Mouse (Mus musculus) testis, adult 2 months (tissue): ENCODE data around the gene Chchd6. TPM values are rescaled to one million over a fixed set of nuclear protein-coding genes. Genes with fewer than 3 reads are reported as not detected.

Experiments
- H3K27ac ChIP-seq: fragments of 200-500 bp; 2 replicates; pipeline ENCODE4 v1.5.1; 2012; ENCODE audit warnings: low read depth, low read length; ENCODE audit not compliant: control insufficient read depth, insufficient read depth
- H3K27me3 ChIP-seq: fragments of 200-500 bp; 2 replicates; pipeline ENCODE4 v1.6.1; 2012; ENCODE audit warnings: mild to moderate bottlenecking, low read length, moderate library complexity; ENCODE audit not compliant: control insufficient read depth, insufficient read depth
- H3K36me3 ChIP-seq: fragments of 200-500 bp; 2 replicates; pipeline ENCODE4 v1.6.1; 2012; ENCODE audit warnings: mild to moderate bottlenecking, low read length; ENCODE audit not compliant: control insufficient read depth, insufficient read depth
- H3K4me1 ChIP-seq: fragments of 200-500 bp; 2 replicates; pipeline ENCODE4 v1.6.1; 2012; ENCODE audit warnings: low read length; ENCODE audit not compliant: control insufficient read depth, insufficient read depth
- H3K4me3 ChIP-seq: fragments of 200-500 bp; 2 replicates; pipeline ENCODE4 v1.5.1; 2012; ENCODE audit warnings: low read depth, mild to moderate bottlenecking, low read length, moderate library complexity, mixed read lengths; ENCODE audit not compliant: control insufficient read depth
- CTCF ChIP-seq: fragments of 200-500 bp; IDR thresholded peaks from 2 replicates; pipeline ENCODE4 v1.5.1; 2012; ENCODE audit warnings: low read depth, mild to moderate bottlenecking, inconsistent platforms, low read length, moderate library complexity; ENCODE audit not compliant: control insufficient read depth, insufficient read depth, insufficient replicate concordance
- POLR2A ChIP-seq: fragments of 200-500 bp; IDR thresholded peaks from 2 replicates; pipeline ENCODE4 v1.6.1; 2012; ENCODE audit warnings: low read depth, mild to moderate bottlenecking, inconsistent platforms, low read length, moderate library complexity; ENCODE audit not compliant: control insufficient read depth
- polyA plus RNA-seq: library from polyadenylated mRNA; depleted of rRNA; stranded (reverse); fragments of >200 nt; gene quantifications from 2 replicates; pipeline ENCODE4 v1.2.3, GENCODE M21; 2012

The Chchd6 gene
- polyA plus RNA-seq, 1 experiment, result 783 TPM

- Histone ChIP-seq H3K4me3 (no peak overlapping the region), H3K4me1 (no peaks in the 10 kb centered on the region), H3K36me3 (peaks cover 3% of the 10 kb centered on the region), H3K27me3 (no peaks in the 10 kb centered on the region), H3K27ac (no peak overlapping the region)
- TF ChIP-seq CTCF (no peak), POLR2A (no peak)
Measured at GRCm38 (mm10) chr6:89566740-89567139, 28.7 kb downstream of the Chchd6 start.

GRCm38 (mm10) chr6:89563381-89563780 lies 32.1 kb downstream of the Chchd6 start:
- Histone ChIP-seq H3K4me3 (no peak overlapping the region), H3K36me3 (peaks cover 3% of the 10 kb centered on the region), H3K4me1 (no peaks in the 10 kb centered on the region), H3K27ac (no peak overlapping the region), H3K27me3 (no peaks in the 10 kb centered on the region)
- TF ChIP-seq POLR2A (no peak), CTCF (no peak)

GRCm38 (mm10) chr6:89560826-89561225 lies 34.6 kb downstream of the Chchd6 start:
- H3K4me3 ChIP-seq, result no peak overlapping the region
- no peaks in the 10 kb centered on the region for H3K27me3 ChIP-seq
- H3K27ac ChIP-seq, result no peak overlapping the region
- H3K4me1 ChIP-seq, result no peaks in the 10 kb centered on the region
- no peak for TF ChIP-seq CTCF
- no peak for TF ChIP-seq POLR2A
- peaks cover 1% of the 10 kb centered on the region; the same call in 1 of the 2 replicates for H3K36me3 ChIP-seq

GRCm38 (mm10) chr6:89557654-89558053 lies 37.8 kb downstream of the Chchd6 start:
- Histone ChIP-seq H3K27me3 (no peaks in the 10 kb centered on the region), H3K36me3 (peaks cover 1% of the 10 kb centered on the region; the same call in 1 of the 2 replicates), H3K27ac (no peak overlapping the region), H3K4me3 (peak overlapping the region; percentile 23; the same call in 1 of the 2 replicates), H3K4me1 (no peaks in the 10 kb centered on the region)
- TF ChIP-seq CTCF, result no peak
- no peak for TF ChIP-seq POLR2A

GRCm38 (mm10) chr6:89556566-89556965 lies 38.9 kb downstream of the Chchd6 start:
- Histone ChIP-seq H3K4me1 (no peaks in the 10 kb centered on the region), H3K4me3 (no peak overlapping the region), H3K27ac (no peak overlapping the region), H3K36me3 (peaks cover 1% of the 10 kb centered on the region; the same call in 1 of the 2 replicates), H3K27me3 (no peaks in the 10 kb centered on the region)
- TF ChIP-seq POLR2A (no peak), CTCF (no peak)

- H3K36me3 ChIP-seq, result peaks cover 1% of the 10 kb centered on the region; the same call in 1 of the 2 replicates
- no peak overlapping the region for H3K27ac ChIP-seq
- TF ChIP-seq POLR2A, result no peak
- TF ChIP-seq CTCF, result no peak
- no peaks in the 10 kb centered on the region for H3K4me1 ChIP-seq
- H3K27me3 ChIP-seq, result no peaks in the 10 kb centered on the region
- H3K4me3 ChIP-seq, result no peak overlapping the region
Measured at GRCm38 (mm10) chr6:89555971-89556370, 39.5 kb downstream of the Chchd6 start.

- H3K27ac ChIP-seq, result peak overlapping the region; percentile 68
- H3K27me3 ChIP-seq, result no peaks in the 10 kb centered on the region
- H3K4me1 ChIP-seq, result no peaks in the 10 kb centered on the region
- no peak overlapping the region for H3K4me3 ChIP-seq
- H3K36me3 ChIP-seq, result peaks cover 1% of the 10 kb centered on the region; the same call in 1 of the 2 replicates
- TF ChIP-seq CTCF, result no peak
- TF ChIP-seq POLR2A, result no peak
Measured at GRCm38 (mm10) chr6:89554029-89554428, 41.4 kb downstream of the Chchd6 start.
